Mouse (Mus musculus) right cerebral cortex, adult 2 months (tissue): ENCODE measurements around the gene Arsj.

ENCODE experiments used
- DNase-seq, 2 experiments: peaks; one replicate each; pipeline ENCODE4 v3.0.0; 2021 to 2022; ENCODE audit warnings: low spot score in 2 of 2

Gene Arsj

DNA sequence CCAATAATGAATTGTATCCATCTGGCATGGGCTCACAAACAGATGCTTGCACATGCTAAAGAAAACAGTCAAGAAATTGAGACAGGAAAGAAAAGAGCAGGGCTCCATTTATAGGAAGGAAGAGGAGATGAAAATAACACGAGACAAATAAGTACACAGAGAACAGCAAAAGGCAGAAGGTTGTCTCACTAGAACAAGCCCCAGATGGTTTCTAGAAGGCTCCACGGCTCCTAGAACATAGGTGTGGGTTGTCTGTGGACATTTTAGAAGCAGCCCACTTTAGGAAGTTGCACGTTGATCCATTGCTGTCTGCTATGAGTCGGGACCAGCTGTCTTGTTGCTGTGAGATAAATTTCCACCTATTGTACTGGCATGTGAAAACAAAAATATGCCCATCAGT is 37.2 kb downstream of the Arsj start:
- DNase-seq: peak; percentile 46 to 48

DNA sequence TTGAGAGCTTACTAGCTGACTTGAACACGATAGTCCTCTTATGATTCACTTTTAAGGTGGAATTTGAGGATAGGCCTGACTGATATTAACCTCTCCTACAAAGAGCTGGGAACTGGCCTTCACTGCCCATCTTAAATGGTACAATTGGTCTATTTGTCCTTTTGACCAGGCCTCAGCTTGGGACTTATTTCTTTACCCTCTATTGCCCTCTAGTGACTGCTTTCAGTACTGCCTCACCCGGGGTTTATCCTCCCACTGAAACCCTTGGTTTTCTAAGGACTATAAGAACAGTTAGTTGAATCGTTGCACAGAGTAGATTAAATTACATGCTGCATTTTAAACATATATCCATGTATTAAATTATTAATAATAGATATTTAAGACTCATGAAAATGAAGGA is 39.4 kb downstream of the Arsj start:
- peak; percentile 79 to 80 for DNase-seq

DNA sequence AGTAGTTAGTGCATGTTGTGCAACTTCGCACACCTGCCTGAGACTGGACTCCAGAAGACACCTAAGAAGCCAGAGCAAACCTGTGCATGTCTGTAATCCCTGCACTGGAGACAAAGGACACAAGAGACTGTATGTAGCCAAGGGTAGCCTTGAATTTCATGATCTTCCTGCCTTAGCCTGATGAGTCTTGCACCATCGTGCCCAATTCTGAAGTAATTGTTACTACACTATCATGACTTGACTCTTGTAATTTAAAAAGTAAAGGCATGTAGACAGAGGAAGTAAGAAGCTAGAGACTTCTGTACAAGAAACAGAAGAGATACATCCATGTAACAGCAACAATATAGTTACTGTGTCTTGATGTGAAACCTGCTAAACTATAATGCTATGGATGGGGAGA is 40.7 kb downstream of the Arsj start:
- no peak for DNase-seq

DNA sequence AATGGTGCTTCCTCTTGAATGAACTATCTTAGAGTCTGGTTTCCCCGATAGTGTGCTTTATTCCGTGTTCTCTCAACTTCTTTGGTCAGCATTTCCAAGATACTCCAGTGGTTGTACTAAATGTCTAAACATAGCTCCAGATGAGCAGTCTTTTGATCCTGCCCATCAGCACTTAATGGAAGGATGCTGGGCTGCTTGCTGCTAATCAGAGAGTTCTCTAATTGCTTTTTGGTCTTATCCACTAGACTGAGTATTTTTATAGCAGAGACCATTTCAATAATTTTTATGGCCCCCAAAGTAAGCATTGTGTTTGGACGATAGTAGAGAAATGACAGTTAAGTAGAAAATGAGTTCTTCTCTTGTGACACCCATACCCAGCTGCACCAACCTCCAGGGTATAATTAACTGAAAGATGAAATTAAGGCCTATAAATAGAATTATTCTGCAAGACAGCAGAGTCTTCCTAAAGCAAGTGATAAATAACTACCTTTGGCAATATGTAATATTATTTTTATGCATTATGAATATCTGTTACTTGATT is 67.1 kb downstream of the Arsj start:
- no peak for DNase-seq

DNA sequence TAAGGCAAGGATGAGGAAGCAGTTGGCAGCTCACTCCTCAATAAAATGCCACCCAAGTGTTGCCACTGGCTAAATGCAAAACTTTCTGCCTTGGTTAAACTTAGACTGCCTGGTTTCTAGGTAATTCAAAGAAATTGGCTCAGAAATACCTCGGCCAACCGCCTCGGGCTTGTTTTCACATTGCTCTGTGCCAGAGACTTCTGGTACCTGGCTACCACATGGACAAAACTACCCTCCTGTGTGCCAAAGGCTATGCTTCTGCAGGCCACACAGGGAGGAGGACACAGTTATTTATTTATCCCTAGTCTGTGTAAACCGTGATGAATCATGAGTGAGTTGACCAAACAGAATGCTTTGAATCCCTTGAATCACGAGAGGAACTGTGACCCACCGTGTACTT is 75.8 kb downstream of the Arsj start:
- DNase-seq: no peak

DNA sequence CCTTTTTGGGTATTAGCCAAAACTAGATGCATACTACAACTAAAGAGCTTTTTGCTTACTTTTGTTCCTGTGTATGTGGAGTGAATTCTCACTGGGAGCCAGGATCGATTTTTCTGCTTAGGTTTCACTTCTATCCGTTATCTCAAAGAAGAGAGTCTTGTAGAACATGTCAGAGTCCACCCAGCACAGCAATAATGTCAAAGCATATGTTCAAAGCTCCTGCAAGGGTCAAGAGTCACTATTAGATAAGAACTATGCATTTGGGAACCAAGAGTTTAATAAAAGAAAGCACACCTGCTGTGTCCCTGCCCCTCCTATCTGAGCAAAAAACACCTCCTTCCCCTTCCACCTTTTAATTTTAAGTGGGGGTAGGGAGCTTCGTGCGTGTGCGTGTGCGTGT is 85.6 kb downstream of the Arsj start:
- DNase-seq: no peak

DNA sequence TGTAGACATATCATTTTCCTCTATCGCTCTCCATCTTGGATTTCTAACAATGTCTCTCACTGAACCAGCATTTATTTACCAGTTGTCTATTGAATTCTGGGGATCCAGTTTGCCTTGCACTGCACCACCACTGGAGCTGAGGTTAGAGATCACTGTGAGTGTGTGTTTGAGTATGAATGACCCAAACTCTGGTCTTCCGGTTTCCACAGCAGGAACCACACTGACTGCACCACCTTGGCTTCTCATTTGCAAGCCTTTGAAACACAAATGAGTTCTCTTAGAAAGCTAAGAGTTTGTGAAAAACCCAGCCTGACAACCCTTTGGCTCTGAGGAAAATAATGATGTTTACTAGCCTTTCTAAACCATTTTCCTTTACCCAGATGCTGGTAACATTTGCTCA is 86.0 kb downstream of the Arsj start:
- no peak for DNase-seq

DNA sequence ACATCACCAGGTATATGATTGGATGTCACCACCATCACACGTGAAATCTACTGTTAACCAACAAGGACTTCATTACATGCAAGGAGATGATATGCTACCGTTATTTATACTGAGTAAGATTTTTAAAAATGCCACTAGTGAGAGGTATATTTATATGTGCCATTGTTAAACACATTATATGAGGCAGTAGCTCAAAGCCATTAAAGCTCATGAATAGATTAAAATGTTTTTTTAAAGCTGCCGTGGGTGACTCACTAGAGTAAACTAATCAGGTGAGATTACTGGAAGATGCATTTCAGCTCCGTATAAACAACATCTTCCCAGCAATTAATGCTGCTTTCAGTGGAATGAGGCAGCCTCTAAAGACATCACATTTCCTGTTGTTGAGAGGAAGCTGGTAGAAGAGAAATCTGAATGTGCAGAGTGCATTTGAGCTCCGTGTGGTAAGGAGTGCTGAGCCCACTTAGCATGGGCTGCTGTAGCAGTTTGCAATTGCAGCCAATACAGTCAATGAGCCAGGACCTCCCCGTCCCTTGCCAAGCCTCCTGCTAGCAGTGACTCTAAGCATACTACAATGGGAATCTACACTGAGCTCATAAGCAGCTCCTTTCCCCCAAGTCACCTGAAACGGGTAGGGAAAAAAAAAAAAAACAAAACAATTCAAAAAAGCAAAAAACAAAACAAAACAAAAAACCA is 92.5 kb downstream of the Arsj start:
- no peak for DNase-seq

DNA sequence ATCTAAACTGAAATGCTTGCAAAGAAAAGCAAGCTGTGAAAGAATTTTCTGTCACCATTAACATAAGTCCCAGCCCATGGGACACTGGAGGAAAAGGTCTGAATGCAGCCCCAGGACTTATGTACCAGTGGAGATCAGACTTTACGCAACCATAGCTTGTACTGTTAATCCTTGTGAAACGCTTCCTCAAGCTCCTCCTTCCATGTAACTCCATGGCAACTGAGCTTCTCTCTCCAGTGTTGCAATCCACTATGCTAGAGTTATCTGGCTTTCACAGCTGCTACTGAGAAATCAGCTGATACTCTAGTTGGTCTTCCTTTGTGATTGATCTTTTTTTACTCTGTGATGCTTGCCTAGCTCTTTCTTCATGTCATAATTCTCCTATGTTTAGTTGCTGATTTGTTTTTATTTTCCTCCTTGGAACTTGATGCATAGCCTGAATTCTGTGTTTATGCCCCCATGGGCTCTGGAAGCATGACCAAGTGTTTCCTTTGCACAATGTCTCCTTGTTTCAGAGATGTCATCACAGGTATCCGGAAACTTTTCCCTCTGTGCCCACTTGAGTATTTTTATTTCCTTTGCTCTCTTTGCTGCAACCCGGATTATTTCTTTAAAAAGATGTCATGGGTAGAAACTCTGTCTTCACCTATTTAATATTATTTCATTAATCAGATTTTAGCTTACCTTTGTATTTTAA is 99.8 kb downstream of the Arsj start:
- DNase-seq: no peak

DNA sequence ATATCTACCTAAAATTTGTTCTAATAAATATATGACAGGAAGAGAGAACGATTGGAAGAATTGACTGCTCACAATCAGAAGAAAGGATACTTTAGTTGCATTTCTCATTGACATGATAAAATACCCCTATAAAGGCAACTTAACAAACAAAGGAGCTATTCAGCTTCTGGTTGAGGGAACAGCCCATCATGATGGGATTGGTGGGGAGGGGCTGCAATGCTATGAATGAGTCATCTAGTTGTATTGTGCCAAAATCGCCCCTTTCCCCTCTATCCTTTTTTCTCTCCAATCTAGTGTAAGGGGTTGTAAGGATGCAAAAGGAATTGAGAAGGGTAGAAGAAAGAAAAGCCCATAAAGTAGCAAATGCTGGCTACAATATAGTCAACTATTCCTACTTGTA is 100.8 kb downstream of the Arsj start:
- DNase-seq: no peak
